Mouse (Mus musculus) layer of hippocampus, adult 6 months (tissue): ENCODE results near the gene Olfr678. TPM values are rescaled to one million over a fixed set of nuclear protein-coding genes. Genes with fewer than 3 reads are reported as not detected.

Source experiments
- long read RNA-seq, 2 experiments: library from polyadenylated mRNA; unstranded; transcript quantifications; one replicate each; pipeline ENCODE4 v2.0.0; 2019 to 2020
- polyA plus RNA-seq: library from polyadenylated mRNA; unstranded; fragments of <200 nt; fragmentation: Nextera tagmentation; gene quantifications from 2 replicates; pipeline ENCODE4 v1.2.3, GENCODE M21; 2021

Olfr678 gene
- not detected in 2 replicates for polyA plus RNA-seq
- long read RNA-seq, experiment 1: 0 reads
- long read RNA-seq, experiment 2: 0 reads

GRCm38 (mm10) chr7:105064175-105064574 lies at the start of gene Olfr678:
Gene Olfr678 (plus strand): TSS chr7:105064475.

DNA sequence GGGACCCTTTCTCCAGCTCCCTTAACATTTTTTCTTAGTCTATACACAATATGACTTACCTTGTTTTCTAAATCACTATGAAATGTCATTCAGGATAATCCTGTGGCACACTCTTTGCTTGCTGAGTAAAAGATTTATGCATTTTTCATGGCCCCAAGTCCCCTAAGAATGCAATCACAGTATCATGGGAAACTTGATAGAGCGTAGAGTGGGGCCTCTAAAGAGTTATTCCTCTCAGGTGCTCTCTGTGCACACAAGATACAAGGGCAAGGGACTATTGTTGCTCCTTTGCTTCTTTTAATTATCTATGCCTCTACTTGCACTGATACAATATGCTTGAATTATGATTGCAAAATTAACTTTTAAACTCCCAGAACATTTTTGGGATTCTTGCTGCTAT lies 35.9 kb upstream of the Olfr678 start, which contains the start of gene Olfr675:
Gene Olfr675, minus strand, starts transcription at position 101 of the 400 bp plus-strand sequence.

DNA sequence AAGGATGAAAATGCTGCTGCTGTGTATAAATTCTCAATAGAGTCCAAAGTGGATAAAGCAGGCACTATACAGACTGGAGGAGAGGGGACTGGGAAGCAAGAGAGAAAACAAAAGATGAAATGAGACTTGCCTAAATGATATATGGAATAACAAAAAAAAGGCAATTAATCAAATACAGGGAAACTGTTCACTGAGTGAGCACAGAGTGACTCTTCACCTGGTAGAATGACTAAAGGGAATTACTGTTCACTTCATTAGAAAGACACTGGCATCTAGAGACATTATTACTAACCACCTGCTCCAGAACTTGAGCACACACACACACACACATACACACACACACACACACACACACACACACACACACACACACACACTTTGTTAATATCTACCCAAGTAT lies 31.9 kb upstream of the Olfr678 start, which contains the start of gene Olfr676:
Gene Olfr676, plus strand, starts transcription at position 301 of the 400 bp plus-strand sequence.

DNA sequence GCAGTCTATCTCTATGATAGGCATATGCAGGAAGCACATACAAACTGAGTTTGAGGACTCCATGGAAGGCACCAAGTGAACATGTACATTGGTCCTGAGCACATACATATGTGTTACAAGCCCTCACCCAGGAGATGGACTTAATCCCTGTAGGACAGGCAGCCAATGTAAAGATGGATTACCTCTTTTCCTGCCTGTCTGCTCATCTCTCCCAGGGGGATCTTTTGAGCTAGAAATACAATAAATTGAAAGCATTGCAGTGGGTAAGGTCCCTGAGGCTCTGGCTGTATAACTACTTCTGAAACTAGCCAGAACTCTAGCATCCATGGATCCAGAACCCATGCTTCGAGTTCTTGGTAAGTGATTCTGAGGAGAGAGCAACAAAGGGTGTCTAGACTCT lies 16.6 kb downstream of the Olfr678 start, which contains the start of gene Olfr679:
Gene Olfr679, plus strand, starts transcription at position 301 of the 400 bp plus-strand sequence.

DNA sequence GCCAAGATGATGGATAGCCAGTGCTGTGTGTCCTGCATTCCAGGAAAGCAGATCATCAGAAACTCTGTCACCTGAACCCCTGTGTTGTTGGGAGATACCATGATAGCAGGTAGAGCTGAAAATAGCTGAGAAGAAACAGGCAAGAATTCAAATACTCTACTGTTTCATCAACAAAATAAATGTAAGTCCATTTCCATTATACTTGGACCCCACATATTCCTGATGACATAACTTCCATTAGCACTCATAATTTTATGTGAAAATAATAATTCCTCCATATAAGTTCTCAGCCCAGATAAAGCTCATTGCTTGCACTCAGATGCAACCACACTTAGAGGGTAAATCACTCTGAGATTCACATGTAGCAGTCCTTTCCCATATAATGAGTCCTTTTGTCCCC lies 28.4 kb downstream of the Olfr678 start, which contains the start of gene Olfr680-ps1:
Gene Olfr680-ps1, minus strand, starts transcription at position 101 of the 400 bp plus-strand sequence.

DNA sequence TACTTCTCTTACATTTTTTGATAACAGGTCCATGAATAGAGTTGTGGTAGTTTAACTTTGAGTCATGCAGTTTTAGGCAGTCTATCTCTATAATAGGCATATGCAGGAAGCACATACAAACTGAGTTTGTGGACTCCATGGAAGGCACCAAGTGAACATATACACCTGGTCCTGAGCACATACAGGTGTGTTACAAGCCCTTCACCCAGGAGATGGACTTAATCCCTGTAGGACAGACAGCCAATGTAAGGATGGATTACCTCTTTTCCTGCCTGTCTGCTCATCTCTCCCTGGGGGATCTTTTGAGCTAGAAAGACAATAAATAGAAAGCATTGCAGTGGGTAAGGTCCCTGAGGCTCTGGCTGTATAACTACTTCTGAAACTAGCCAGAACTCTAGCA lies 52.3 kb downstream of the Olfr678 start, which contains the start of gene Olfr681:
Gene Olfr681, plus strand, starts transcription at position 301 of the 400 bp plus-strand sequence.

Other genes with a start within 250 kb of the Olfr678 start
- gene Usp17lb, start 221.9 kb upstream of the Olfr678 start, polyA plus RNA-seq: not detected in 2 replicates
- gene Usp17la, start 207.5 kb upstream of the Olfr678 start, polyA plus RNA-seq: not detected in 2 replicates
- not detected in 2 replicates for gene Olfr665, start 186.4 kb upstream of the Olfr678 start, polyA plus RNA-seq
- gene Olfr666, start 168.5 kb upstream of the Olfr678 start, polyA plus RNA-seq: not detected in 2 replicates
- gene Olfr667, start 143.0 kb upstream of the Olfr678 start, polyA plus RNA-seq: not detected in 2 replicates
- not detected in 2 replicates for gene Olfr668, start 136.4 kb upstream of the Olfr678 start, polyA plus RNA-seq
- not detected in 2 replicates for gene Olfr669, start 130.2 kb upstream of the Olfr678 start, polyA plus RNA-seq
- gene Olfr670, start 101.9 kb upstream of the Olfr678 start, polyA plus RNA-seq: not detected in 2 replicates
- not detected in 2 replicates for gene Olfr671, start 85.3 kb upstream of the Olfr678 start, polyA plus RNA-seq
- not detected in 2 replicates for gene Olfr672, start 62.4 kb upstream of the Olfr678 start, polyA plus RNA-seq
- gene Olfr675, start 36.0 kb upstream of the Olfr678 start, polyA plus RNA-seq: not detected in 2 replicates
- not detected in 2 replicates for gene Olfr676, start 31.8 kb upstream of the Olfr678 start, polyA plus RNA-seq
- not detected in 2 replicates for gene Olfr677, start 13.1 kb upstream of the Olfr678 start, polyA plus RNA-seq
- not detected in 2 replicates for gene Olfr679, start 16.7 kb downstream of the Olfr678 start, polyA plus RNA-seq
- gene Olfr680-ps1, start 28.3 kb downstream of the Olfr678 start, polyA plus RNA-seq: not detected in 2 replicates
- gene Olfr681, start 52.4 kb downstream of the Olfr678 start, polyA plus RNA-seq: not detected in 2 replicates
- gene Olfr683, start 82.5 kb downstream of the Olfr678 start, polyA plus RNA-seq: not detected in 2 replicates
- not detected in 2 replicates for gene Olfr684, start 99.2 kb downstream of the Olfr678 start, polyA plus RNA-seq
- gene Olfr685, start 121.5 kb downstream of the Olfr678 start, polyA plus RNA-seq: not detected in 2 replicates
- not detected in 2 replicates for gene Olfr686, start 143.0 kb downstream of the Olfr678 start, polyA plus RNA-seq
- not detected in 2 replicates for gene Olfr688, start 223.6 kb downstream of the Olfr678 start, polyA plus RNA-seq
- not detected in 2 replicates for gene Olfr689, start 246.7 kb downstream of the Olfr678 start, polyA plus RNA-seq